Mouse (Mus musculus): ENCODE data around the gene Ttc13. TPM values are rescaled to one million over a fixed set of nuclear protein-coding genes. Genes with fewer than 3 reads are reported as not detected.

The Ttc13 gene
- polyA plus RNA-seq, 1 experiment from 2014 or later: 44.3 TPM

Other genes starting within 250 kb of the Ttc13 start
- gene Cog2, start 201.2 kb downstream of the Ttc13 start, polyA plus RNA-seq (2015; fragmentation: Nextera tagmentation; extraction: Ambion mirVana): 42.9 and 44.2 TPM in 2 replicates
- gene Agt, start 152.3 kb downstream of the Ttc13 start, polyA plus RNA-seq (2015; fragmentation: Nextera tagmentation; extraction: Ambion mirVana): 0.42 and 0.48 TPM in 2 replicates
- 0.15 TPM in 1 of 2 replicates, not detected in the other for gene Capn9, start 145.9 kb downstream of the Ttc13 start, polyA plus RNA-seq (2015; fragmentation: Nextera tagmentation; extraction: Ambion mirVana)
- gene 2310022B05Rik, start 58.6 kb downstream of the Ttc13 start, polyA plus RNA-seq (2015; fragmentation: Nextera tagmentation; extraction: Ambion mirVana): 26.7 and 30.2 TPM in 2 replicates
- gene Arv1, start 156 bp upstream of the Ttc13 start, polyA plus RNA-seq (2015; fragmentation: Nextera tagmentation; extraction: Ambion mirVana): 26.0 and 26.6 TPM in 2 replicates
- 3.2 and 3.7 TPM in 2 replicates for gene Fam89a, start 29.8 kb upstream of the Ttc13 start, polyA plus RNA-seq (2015; fragmentation: Nextera tagmentation; extraction: Ambion mirVana)
- gene Trim67, start 71.1 kb upstream of the Ttc13 start, polyA plus RNA-seq (2015; fragmentation: Nextera tagmentation; extraction: Ambion mirVana): 0.03 and 0.06 TPM in 2 replicates
- gene Gnpat, start 141.1 kb upstream of the Ttc13 start, polyA plus RNA-seq (2015; fragmentation: Nextera tagmentation; extraction: Ambion mirVana): 97.6 and 99.6 TPM in 2 replicates
- gene 2810004N23Rik, start 141.1 kb upstream of the Ttc13 start, polyA plus RNA-seq (2015; fragmentation: Nextera tagmentation; extraction: Ambion mirVana): 52.7 and 53.9 TPM in 2 replicates
- 8.4 and 8.5 TPM in 2 replicates for gene Exoc8, start 175.7 kb upstream of the Ttc13 start, polyA plus RNA-seq (2015; fragmentation: Nextera tagmentation; extraction: Ambion mirVana)
- gene Sprtn, start 175.9 kb upstream of the Ttc13 start, polyA plus RNA-seq (2015; fragmentation: Nextera tagmentation; extraction: Ambion mirVana): 9.1 and 9.3 TPM in 2 replicates
- 11.9 and 13.5 TPM in 2 replicates for gene Egln1, start 227.3 kb upstream of the Ttc13 start, polyA plus RNA-seq (2015; fragmentation: Nextera tagmentation; extraction: Ambion mirVana)